Mouse (Mus musculus) heart, postnatal 10 days (tissue): Measurements from ENCODE around the gene Zfp36l2. TPM values are rescaled to one million over a fixed set of nuclear protein-coding genes. Genes with fewer than 3 reads are reported as not detected.

Experiments used
- DNase-seq, 2 experiments: peaks; one replicate each; pipeline ENCODE4 v3.0.0; 2021
- intact Hi-C: fragments of 180-260 bp; cut with DNase I; formaldehyde crosslinking; loops from one replicate; pipeline ENCODE4 v1.15.1; 2025
- total RNA-seq, 2 experiments: library from RNA; stranded (reverse); gene quantifications; 2 replicates each; pipeline ENCODE4 v1.2.3; 2021

The Zfp36l2 gene
- total RNA-seq, 2 experiments from 2014 or later: 36.9 to 42.5 TPM

DNA sequence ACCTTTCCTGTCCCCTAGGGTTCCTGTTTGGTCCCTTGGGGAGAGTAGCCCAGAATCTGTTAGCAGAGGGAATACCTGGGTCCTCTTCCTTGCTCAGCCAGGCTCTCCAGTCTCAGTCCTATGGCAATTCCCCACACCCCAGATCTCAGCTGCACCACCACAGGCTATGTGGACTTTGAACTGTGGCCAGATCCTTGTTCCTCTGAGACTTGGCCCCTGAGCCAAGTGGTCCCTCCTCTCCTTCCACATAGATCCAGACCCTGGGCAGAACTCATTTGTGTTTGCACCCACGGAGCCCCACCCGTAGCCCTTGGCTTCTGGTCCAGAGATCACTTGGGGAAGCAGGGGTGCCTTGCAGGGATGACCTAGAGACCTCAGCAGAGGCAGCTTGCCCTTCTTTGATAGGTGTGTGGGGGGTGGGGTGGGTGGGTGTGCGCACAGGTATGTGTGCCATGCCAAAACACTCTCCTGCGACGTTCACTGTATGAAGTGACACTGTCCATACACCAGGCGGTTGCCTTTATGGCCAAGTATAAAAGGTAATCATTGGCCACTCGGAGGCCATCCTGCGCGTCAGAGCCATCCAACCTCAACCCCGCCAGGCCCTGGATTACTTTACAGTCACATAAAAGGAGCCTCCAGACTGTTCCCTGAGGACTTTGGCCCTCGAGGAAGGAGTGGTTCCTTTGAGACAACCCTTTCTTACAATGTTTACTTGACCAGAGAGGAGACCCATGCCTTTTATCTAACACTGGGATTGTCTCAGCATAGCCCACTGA is 50.2 kb downstream of the Zfp36l2 start:
- DNase-seq: no peak
- intact Hi-C loops: loop anchor here (2.0 kb wide), 1 partner anchor 17 kb away; no protein-coding TSS in a partner anchor

- intact Hi-C loops: loop anchor here (2.0 kb wide), 1 partner anchor 16 kb away; no protein-coding TSS in a partner anchor
- DNase-seq: no peak
Observed at GRCm38 (mm10) chr17:84136669-84137392, 50.9 kb downstream of the Zfp36l2 start.

GRCm38 (mm10) chr17:84136217-84136616 is 51.5 kb downstream of the Zfp36l2 start:
- intact Hi-C loops: loop anchor here (2.0 kb wide), 1 partner anchor 15 kb away; no protein-coding TSS in a partner anchor
- no peak for DNase-seq

DNA sequence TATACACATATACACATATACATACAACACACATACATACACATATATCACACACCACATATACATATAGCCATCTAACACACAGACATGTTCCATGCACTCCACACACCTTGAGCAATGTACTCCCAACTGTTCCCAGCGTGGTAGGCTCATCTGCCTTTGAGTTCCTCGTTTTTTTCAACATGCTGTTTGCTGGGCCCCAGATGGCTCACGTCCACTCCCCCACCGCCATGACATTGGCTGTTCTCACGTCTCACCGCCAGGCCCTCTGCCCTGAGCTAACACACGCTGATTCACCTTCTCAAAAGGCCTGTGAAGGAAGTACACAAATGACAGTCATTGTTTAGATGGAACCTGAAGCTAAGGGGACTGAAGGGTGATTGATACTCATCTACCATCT is 52.5 kb downstream of the Zfp36l2 start:
- intact Hi-C loops: no loop called here
- DNase-seq: no peak
